Mouse (Mus musculus) retina, adult 2 months (tissue): Measurements from ENCODE around the gene Capn12.
A peak's percentile ranks its signal among the peaks of the same experiment; 100 is the strongest.

ENCODE experiments used
- DNase-seq: peaks from one replicate; pipeline ENCODE4 v3.0.0-alpha.2; 2012; ENCODE audit warnings: low read depth, low spot score

The Capn12 gene

GRCm38 (mm10) chr7:28881199-28881598 lies at the start of gene Capn12:
Capn12 (plus strand) TSS chr7:28881422.
- DNase-seq, result no peak

- DNase-seq, result no peak
Observed at GRCm38 (mm10) chr7:28832137-28832536, 49.1 kb upstream of the Capn12 start.

GRCm38 (mm10) chr7:28833723-28834347 lies 47.4 kb upstream of the Capn12 start, which contains the start of gene Lgals4:
Lgals4 (plus strand) TSS chr7:28833854.
- DNase-seq, result no peak

GRCm38 (mm10) chr7:28836936-28837335 lies 44.3 kb upstream of the Capn12 start:
- DNase-seq, result no peak

- DNase-seq, result no peak
Observed at GRCm38 (mm10) chr7:28838331-28838730, 42.9 kb upstream of the Capn12 start.

- no peak for DNase-seq
Observed at GRCm38 (mm10) chr7:28847273-28847672, 33.9 kb upstream of the Capn12 start.

- no peak for DNase-seq
Observed at GRCm38 (mm10) chr7:28849700-28850236, 31.5 kb upstream of the Capn12 start.

- no peak for DNase-seq
Observed at GRCm38 (mm10) chr7:28850642-28851041, 30.6 kb upstream of the Capn12 start.

GRCm38 (mm10) chr7:28859953-28860352 lies 21.3 kb upstream of the Capn12 start:
- DNase-seq, result no peak

- DNase-seq, result no peak
Observed at GRCm38 (mm10) chr7:28860898-28861297, 20.3 kb upstream of the Capn12 start.

GRCm38 (mm10) chr7:28862817-28863499 lies 18.3 kb upstream of the Capn12 start:
- no peak for DNase-seq

- DNase-seq, result no peak
Observed at GRCm38 (mm10) chr7:28863540-28863939, 17.7 kb upstream of the Capn12 start, which contains the start of gene Lgals7. Lgals7 (plus strand) TSS chr7:28863853.

- no peak for DNase-seq
Observed at GRCm38 (mm10) chr7:28864288-28864750, 16.9 kb upstream of the Capn12 start.

- no peak for DNase-seq
Observed at GRCm38 (mm10) chr7:28865481-28866300, 15.5 kb upstream of the Capn12 start.

GRCm38 (mm10) chr7:28866769-28867507 lies 14.3 kb upstream of the Capn12 start:
- no peak for DNase-seq

- peak; percentile 49 for DNase-seq
Observed at GRCm38 (mm10) chr7:28867508-28868340, 13.5 kb upstream of the Capn12 start.

GRCm38 (mm10) chr7:28870901-28871664 lies 10.1 kb upstream of the Capn12 start:
- no peak for DNase-seq

- DNase-seq, result no peak
Observed at GRCm38 (mm10) chr7:28874565-28874964, 6.7 kb upstream of the Capn12 start.

GRCm38 (mm10) chr7:28876099-28876498 lies 5.1 kb upstream of the Capn12 start:
- no peak for DNase-seq

- no peak for DNase-seq
Observed at GRCm38 (mm10) chr7:28877155-28877554, 4.1 kb upstream of the Capn12 start.
